Mouse (Mus musculus): ENCODE results near the gene Gm26602. TPM values are rescaled to one million over a fixed set of nuclear protein-coding genes. Genes with fewer than 3 reads are reported as not detected.
"Not testable (repeated sequence)": the region's sequence is repeated elsewhere in the genome, so short reads cannot be mapped to it uniquely, and the experiment has no call there.

Gm26602 gene
- total RNA-seq, 2 experiments from 2014 or later: not detected

DNA sequence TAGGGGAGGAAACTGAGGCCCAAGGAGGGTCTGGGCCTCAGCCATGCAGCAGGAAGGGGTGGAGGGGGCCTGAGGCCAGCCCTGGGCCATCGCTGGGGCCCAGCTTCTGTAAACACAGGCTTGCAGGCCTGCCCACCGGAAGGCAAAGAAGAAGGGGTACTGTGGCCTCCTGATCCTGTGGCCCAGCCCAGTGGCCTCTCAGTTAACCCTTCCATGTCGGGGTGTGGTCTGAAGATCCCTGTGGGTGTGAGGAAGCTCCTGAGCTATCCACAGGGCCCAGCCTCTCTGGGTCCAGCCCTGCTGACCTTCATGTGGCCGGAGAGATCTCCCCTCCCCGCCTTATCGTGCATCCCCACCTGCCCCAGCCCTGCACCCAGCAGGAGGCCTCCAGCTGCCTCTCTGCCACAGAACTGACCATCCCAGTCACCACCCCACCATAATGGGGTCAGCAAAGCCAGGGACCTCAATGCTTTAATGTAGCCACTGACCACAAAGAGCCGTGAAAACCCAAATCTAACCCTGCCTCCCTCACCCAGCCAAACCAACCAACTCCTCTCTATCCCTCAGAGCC is 36.2 kb downstream of the Gm26602 start:
- intact Hi-C loops (cut with DNase I): no loop called here
- DNase-seq (ENCODE audit: low spot score): no peak

DNA sequence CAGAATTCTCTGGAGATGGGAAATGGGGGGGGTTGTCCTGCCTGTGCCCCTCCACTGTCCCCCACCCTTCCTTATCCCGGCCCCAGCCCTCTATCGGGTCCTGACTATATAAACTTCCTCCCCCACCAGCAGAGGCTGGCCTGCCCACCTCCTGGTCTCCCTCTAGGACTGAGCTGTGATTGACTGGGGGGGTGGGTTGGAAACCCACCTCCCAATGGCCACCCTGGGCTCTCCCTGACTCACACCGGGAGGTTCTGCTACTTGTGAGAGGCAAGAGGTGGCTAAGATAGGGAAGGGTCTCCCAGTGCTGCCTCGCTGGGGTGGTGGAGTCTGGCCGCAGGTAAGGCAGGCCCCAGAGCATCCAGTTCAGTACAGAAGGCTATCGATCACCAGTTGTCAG is 36.8 kb downstream of the Gm26602 start:
- no peak for DNase-seq (ENCODE audit: low spot score)
- intact Hi-C loops (cut with DNase I): no loop called here

GRCm38 (mm10) chr10:79949873-79950272 is 39.2 kb downstream of the Gm26602 start:
- DNase-seq (ENCODE audit: low spot score): no peak
- intact Hi-C loops (cut with DNase I): no loop called here

DNA sequence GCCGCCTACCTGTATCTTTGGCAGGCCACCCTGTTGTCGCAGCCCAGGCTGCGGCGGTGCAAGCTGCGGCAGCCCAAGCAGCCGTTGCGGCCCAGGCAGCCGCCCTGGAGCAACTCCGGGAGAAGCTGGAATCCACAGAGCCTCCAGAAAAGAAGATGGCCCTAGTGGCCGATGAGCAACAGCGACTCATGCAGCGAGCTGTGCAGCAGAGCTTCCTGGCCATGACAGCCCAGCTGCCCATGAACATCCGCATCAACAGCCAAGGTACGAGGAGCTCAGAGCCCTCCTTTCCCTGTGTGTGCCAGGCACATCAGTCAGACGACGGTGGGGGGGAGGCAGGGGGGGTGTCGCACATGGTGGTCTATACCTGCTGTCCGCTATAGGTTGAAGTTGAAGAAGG is 40.0 kb downstream of the Gm26602 start:
- intact Hi-C loops (cut with DNase I): no loop called here
- no peak for DNase-seq (ENCODE audit: low spot score)

- no peak for DNase-seq (ENCODE audit: low spot score)
- intact Hi-C loops (cut with DNase I): loop anchor here (2.0 kb wide), 1 partner anchor 61 kb away; no protein-coding TSS in a partner anchor
Observed at GRCm38 (mm10) chr10:79953946-79954345, 43.3 kb downstream of the Gm26602 start.

DNA sequence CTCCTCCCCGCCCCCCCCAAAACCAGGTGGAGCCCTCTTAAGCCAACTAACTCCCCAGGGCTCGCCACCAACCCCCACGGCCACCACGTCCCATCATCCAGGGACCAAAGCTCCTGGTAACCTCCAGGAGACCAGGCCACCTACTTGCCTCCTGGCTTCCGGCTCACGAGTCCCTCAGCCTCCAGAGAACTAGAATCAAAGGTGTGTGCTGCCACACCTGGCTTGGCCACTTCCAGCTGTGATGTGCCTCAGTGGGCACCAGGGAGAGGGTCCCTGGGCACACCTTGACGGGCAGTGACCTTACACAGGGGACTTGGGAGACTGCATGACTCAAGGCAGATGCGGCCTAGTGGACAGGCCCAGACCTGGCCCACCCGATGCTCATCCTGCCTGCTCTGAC is 45.0 kb downstream of the Gm26602 start:
- no peak for DNase-seq (ENCODE audit: low spot score)
- intact Hi-C loops (cut with DNase I): loop anchor here (2.0 kb wide), 2 partner anchors 63 to 121 kb away; no protein-coding TSS in a partner anchor

DNA sequence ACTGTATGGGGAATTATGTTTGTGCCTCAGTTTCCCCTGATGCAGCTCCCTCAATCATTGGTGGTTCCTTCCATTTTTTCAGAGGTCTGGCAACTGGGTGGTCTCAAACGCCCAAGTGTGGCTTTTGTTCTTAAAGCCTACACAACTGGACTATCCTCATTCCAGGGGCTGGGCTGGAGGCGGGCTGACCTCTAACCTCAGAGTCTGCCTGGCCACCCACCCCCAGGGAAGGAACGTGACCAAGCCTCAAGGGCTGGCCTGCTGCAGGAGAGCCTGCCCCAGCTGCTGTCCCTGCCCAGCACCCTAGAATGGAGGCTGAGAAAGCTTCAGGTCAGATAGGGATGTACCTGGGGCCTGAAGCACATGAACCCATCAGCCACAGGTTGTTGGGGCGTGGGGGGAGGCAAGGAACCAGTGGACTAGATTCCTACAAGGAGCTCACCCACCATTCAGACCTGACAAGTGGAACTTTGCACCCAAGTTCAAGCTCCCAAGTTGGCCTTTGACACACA is 46.0 kb downstream of the Gm26602 start:
- intact Hi-C loops (cut with DNase I): loop anchor here (2.0 kb wide), 1 partner anchor 122 kb away; no protein-coding TSS in a partner anchor
- no peak for DNase-seq (ENCODE audit: low spot score)

DNA sequence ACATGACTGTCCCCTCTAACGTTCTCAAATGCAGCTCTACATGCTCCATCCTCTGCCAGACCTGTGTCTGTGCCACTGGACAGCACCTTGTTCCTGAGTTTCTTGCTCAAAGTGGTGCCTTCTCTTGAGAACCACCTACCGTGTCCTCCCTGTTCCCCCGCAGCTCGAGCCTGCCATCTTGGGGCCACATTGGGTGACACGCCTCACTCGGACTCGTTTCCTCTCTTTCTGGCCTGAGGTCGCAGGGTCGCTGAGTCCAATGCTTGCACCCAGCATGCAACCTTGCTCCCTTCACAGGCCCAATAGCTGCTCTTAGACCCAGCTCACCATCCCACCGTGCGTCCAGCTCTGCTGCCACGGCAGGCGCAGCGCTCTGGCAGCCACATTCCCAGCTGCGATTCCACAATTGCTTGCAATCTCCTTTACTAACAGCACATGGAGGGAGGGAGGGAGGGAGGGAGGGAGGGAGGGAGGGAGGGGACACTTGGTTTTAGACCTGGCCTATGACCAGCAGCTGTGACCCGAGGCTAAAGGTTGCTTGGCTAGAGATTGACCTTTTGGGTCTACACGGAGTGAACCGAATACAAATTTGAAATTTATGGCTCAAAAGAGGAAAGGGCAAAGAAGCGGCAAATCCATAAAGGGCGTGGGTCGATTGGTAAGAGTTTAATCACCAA is 47.6 kb downstream of the Gm26602 start:
- peak; percentile 59 for DNase-seq (ENCODE audit: low spot score)
- intact Hi-C loops (cut with DNase I): loop anchor here (1.0 kb wide), 1 partner anchor 33 kb away; no protein-coding TSS in a partner anchor

- intact Hi-C loops (cut with DNase I); DNase-seq (ENCODE audit: low spot score): not testable (repeated sequence)
Observed at GRCm38 (mm10) chr10:79959412-79959811, 48.8 kb downstream of the Gm26602 start.

DNA sequence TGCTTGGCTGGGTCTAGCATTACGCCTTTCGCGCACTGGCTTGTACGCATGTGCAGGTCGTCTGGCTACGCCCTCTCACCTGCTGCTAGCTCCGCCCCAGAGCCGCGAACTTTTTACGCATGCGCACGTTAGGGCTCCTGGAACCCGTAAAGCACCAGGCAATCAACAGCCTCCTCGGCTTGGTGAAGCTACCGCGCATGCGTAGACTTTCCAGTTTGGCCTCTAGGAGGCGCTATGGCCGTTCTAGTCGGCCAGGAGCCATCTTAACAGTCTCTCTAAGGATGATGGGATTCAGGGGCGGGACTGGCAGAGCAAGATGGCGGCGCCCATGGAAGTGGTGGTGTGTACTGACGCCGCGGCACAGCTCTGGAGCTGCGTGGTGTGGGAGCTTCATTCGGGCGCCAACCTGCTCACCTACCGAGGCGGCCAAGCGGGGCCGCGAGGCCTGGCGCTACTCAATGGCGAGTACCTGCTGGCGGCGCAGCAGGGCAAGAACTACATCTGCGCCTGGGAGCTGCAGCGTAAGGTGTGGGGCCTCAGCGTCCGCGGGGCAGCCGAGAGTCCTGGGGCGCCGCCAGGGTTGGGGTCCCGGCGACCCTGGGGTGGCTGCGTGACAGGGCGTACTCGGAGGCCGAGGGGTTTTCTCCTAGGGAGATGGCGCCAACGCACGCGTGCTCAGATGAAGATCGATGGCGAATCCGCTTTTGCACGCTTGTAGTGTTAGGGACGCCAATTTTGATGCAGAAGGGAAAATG is 49.4 kb downstream of the Gm26602 start, which contains the start of gene Wdr18:
Gene Wdr18, plus strand, starts transcription at position 306 of the 755 bp plus-strand sequence.
- peak; percentile 99 for DNase-seq (ENCODE audit: low spot score)
- intact Hi-C loops (cut with DNase I): loop anchor here (1.0 kb wide), 1 partner anchor 23 kb away; no protein-coding TSS in a partner anchor

Small RNA genes lying within 50 kb of the gene (microRNA-seq; reads per million reads assigned to microRNA genes)
- not detected for gene Mir6910

Other genes starting within 250 kb of the Gm26602 start
- gene Madcam1, start 246.3 kb upstream of the Gm26602 start, total RNA-seq (2021): not detected
- gene Tpgs1, start 241.5 kb upstream of the Gm26602 start, total RNA-seq (2021): 10 to 100 TPM; 18.3 to 19.4 TPM
- gene Cdc34, start 228.7 kb upstream of the Gm26602 start, total RNA-seq (2021): 100 to 1,000 TPM; 183 to 190 TPM
- gene Gzmm, start 221.8 kb upstream of the Gm26602 start, total RNA-seq (2021): 1 to 10 TPM; 6.0 to 7.2 TPM
- 1,000 to 10,000 TPM; 1,236 to 1,242 TPM for gene Bsg, start 206.4 kb upstream of the Gm26602 start, total RNA-seq (2021)
- gene Hcn2, start 194.2 kb upstream of the Gm26602 start, total RNA-seq (2021): 10 to 100 TPM; 26.0 to 28.5 TPM
- 10 to 100 TPM; 37.0 to 38.6 TPM for gene Polrmt, start 164.3 kb upstream of the Gm26602 start, total RNA-seq (2021)
- gene Fgf22, start 155.8 kb upstream of the Gm26602 start, total RNA-seq (2021): not detected
- gene Rnf126, start 143.9 kb upstream of the Gm26602 start, total RNA-seq (2021): 10 to 100 TPM; 21.2 to 22.8 TPM
- 1 to 10 TPM; 2.9 to 4.2 TPM for gene Fstl3, start 133.6 kb upstream of the Gm26602 start, total RNA-seq (2021)
- not detected for gene Prss57, start 119.9 kb upstream of the Gm26602 start, total RNA-seq (2021)
- gene Palm, start 117.3 kb upstream of the Gm26602 start, total RNA-seq (2021): 10 to 100 TPM; 70.3 to 77.3 TPM
- under 1 TPM; 0.59 to 0.70 TPM for gene Misp, start 89.9 kb upstream of the Gm26602 start, total RNA-seq (2021)
- gene Ptbp1, start 56.4 kb upstream of the Gm26602 start, total RNA-seq (2021): 10 to 100 TPM; 54.6 to 59.3 TPM
- under 1 TPM in 1 of 2 experiments, not detected in 1; 0.44 TPM for gene Prtn3, start 36.4 kb upstream of the Gm26602 start, total RNA-seq (2021)
- not detected for gene Plppr3, start 36.2 kb upstream of the Gm26602 start, total RNA-seq (2021)
- not detected for gene Elane, start 24.6 kb upstream of the Gm26602 start, total RNA-seq (2021)
- 10 to 100 TPM; 11.1 to 61.8 TPM for gene Cfd, start 20.0 kb upstream of the Gm26602 start, total RNA-seq (2021)
- 10 to 100 TPM; 49.2 to 50.7 TPM for gene Med16, start 1.9 kb upstream of the Gm26602 start, total RNA-seq (2021)
- gene Kiss1r, start 6.1 kb downstream of the Gm26602 start, total RNA-seq (2021): under 1 TPM; 0.14 to 0.18 TPM
- gene R3hdm4, start 10.4 kb downstream of the Gm26602 start, total RNA-seq (2021): 10 to 100 TPM; 81.1 to 82.9 TPM
- gene Arid3a, start 16.2 kb downstream of the Gm26602 start, total RNA-seq (2021): 1 to 10 TPM; 1.9 to 2.0 TPM
- gene Wdr18, start 49.3 kb downstream of the Gm26602 start, total RNA-seq (2021): 10 to 100 TPM; 20.5 to 30.1 TPM
- under 1 TPM; 0.14 to 0.21 TPM for gene Grin3b, start 59.9 kb downstream of the Gm26602 start, total RNA-seq (2021)
- 100 to 1,000 TPM; 110 to 115 TPM for gene Tmem259, start 73.5 kb downstream of the Gm26602 start, total RNA-seq (2021)
- gene Cnn2, start 77.7 kb downstream of the Gm26602 start, total RNA-seq (2021): 10 to 100 TPM; 35.9 to 36.6 TPM
- gene Abca7, start 85.6 kb downstream of the Gm26602 start, total RNA-seq (2021): 1 to 10 TPM; 6.5 to 6.7 TPM
- 1 to 10 TPM; 4.7 to 4.9 TPM for gene Arhgap45, start 105.8 kb downstream of the Gm26602 start, total RNA-seq (2021)
- gene Polr2e, start 128.9 kb downstream of the Gm26602 start, total RNA-seq (2021): 10 to 100 TPM; 79.3 to 81.2 TPM
- gene Gpx4, start 136.3 kb downstream of the Gm26602 start, total RNA-seq (2021): 100 to 1,000 TPM; 691 to 812 TPM
- gene Sbno2, start 194.7 kb downstream of the Gm26602 start, total RNA-seq (2021): 10 to 100 TPM; 11.0 to 11.6 TPM
- 100 to 1,000 TPM; 133 to 138 TPM for gene Stk11, start 204.9 kb downstream of the Gm26602 start, total RNA-seq (2021)
- gene Atp5d, start 227.8 kb downstream of the Gm26602 start, total RNA-seq (2021): 1,000 to 10,000 TPM; 1,252 to 1,264 TPM
- gene Cbarp, start 230.0 kb downstream of the Gm26602 start, total RNA-seq (2021): 1 to 10 TPM; 2.4 to 3.1 TPM
- gene Midn, start 237.4 kb downstream of the Gm26602 start, total RNA-seq (2021): 100 to 1,000 TPM in 1 of 2 experiments, 10 to 100 TPM in 1; 92.1 to 120 TPM